Mouse (Mus musculus) liver, embryonic 15.5 days (tissue): Measurements from ENCODE around the gene Slc38a3. TPM values are rescaled to one million over a fixed set of nuclear protein-coding genes. Genes with fewer than 3 reads are reported as not detected.

Source experiments
- ATAC-seq: fragments of 200-750 bp; cut with Nextera tagmentation; 2 replicates; pipeline ENCODE4 v1.8.0; 2017; ENCODE audit warnings: moderate number of reproducible peaks, mild to moderate bottlenecking, moderate library complexity; ENCODE audit not compliant: insufficient read depth
- H3K27ac ChIP-seq: fragments of 300-500 bp; sonication (generic); replicated peaks from 2 replicates; pipeline ENCODE4 v1.5.1; 2015; ENCODE audit warnings: mild to moderate bottlenecking, inconsistent platforms
- H3K27me3 ChIP-seq: fragments of 300-500 bp; sonication (generic); 2 replicates; pipeline ENCODE4 v1.6.1; 2015; ENCODE audit warnings: mild to moderate bottlenecking, inconsistent platforms
- H3K36me3 ChIP-seq: fragments of 300-500 bp; sonication (generic); replicated peaks from 2 replicates; pipeline ENCODE4 v1.6.1; 2015; ENCODE audit warnings: moderate library complexity, mild to moderate bottlenecking, inconsistent platforms
- H3K4me1 ChIP-seq: fragments of 300-500 bp; sonication (generic); replicated peaks from 2 replicates; pipeline ENCODE4 v1.6.1; 2015; ENCODE audit warnings: inconsistent platforms
- H3K4me2 ChIP-seq: fragments of 300-500 bp; sonication (generic); 2 replicates; pipeline ENCODE4 v1.6.1; 2015; ENCODE audit warnings: moderate library complexity, mild to moderate bottlenecking, inconsistent platforms
- H3K4me3 ChIP-seq: fragments of 300-500 bp; sonication (generic); replicated peaks from 2 replicates; pipeline ENCODE4 v1.5.1; 2015; ENCODE audit warnings: mild to moderate bottlenecking, inconsistent platforms
- H3K9ac ChIP-seq: fragments of 300-500 bp; sonication (generic); 2 replicates; pipeline ENCODE4 v1.6.1; 2015; ENCODE audit warnings: moderate library complexity, mild to moderate bottlenecking, inconsistent platforms
- H3K9me3 ChIP-seq: fragments of 300-500 bp; sonication (generic); replicated peaks from 2 replicates; pipeline ENCODE4 v1.6.1; 2016; ENCODE audit warnings: inconsistent platforms
- WGBS: fragments of 180-500 bp; shearing (Covaris S2); methylation state at CpG from one replicate; pipeline ENCODE4 v1.1.7; 2015; ENCODE audit warnings: mixed read lengths; ENCODE audit not compliant: insufficient replicate concordance; 5-methylcytosine and 5-hydroxymethylcytosine counted together
- polyA plus RNA-seq: library from polyadenylated mRNA; unstranded; fragments of >200 nt; fragmentation: Nextera tagmentation; extraction: Ambion mirVana; gene quantifications from 2 replicates; pipeline ENCODE4 v1.2.1, GENCODE M21; 2015

The Slc38a3 gene
- polyA plus RNA-seq, 1 experiment from 2014 or later: 35.0 TPM

DNA sequence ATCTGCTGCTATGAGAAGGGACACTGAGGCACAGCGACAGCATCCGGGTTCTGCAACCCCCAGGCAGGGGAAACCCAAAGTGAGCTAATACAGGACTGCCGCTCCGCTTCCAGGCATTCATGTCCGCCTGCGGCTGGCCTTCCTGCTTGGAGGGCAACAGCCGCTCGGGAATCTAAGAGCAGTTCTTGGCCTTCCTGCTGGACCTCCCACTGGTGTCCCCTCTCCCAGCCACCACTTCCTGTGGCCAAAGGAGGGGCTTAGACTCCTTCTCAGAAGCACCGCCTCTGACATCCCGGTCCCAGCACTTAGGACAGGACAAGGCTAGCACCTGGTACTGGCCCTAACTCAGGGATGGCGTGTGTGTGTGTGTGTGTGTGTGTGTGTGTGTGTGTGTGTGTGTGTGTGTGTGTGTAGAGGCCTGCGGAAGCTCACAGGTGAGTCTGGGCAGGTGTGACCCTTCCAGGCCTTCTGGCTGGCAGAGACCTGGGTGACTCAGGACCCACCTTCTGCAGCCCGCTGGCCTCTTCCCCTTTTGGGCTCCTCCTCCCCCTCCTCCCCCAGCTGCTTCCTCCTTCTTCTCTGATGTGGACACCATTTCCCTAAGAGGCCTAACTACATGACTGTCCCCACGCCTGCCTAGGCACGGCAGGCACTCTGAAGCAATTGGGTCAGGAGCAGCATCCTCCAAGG, 40.5 kb downstream of the Slc38a3 start:
- H3K36me3 ChIP-seq: peaks cover 55% of the 10 kb centered on the region
- H3K27ac ChIP-seq: peak overlapping the region; percentile 80
- H3K27me3 ChIP-seq: no peaks in the 10 kb centered on the region
- no peaks in the 10 kb centered on the region for H3K9me3 ChIP-seq
- WGBS: 43% methylated on average over 15 of the region's 15 CpGs
- H3K4me1 ChIP-seq: peaks cover 99% of the 10 kb centered on the region
- peak overlapping the region; percentile 57 for H3K4me2 ChIP-seq
- H3K4me3 ChIP-seq: peak overlapping the region; percentile 14
- no peak for ATAC-seq
- 0 out of 2 replicates have a peak overlapping the region, but pooled peaks have one; percentile 25 for H3K9ac ChIP-seq

DNA sequence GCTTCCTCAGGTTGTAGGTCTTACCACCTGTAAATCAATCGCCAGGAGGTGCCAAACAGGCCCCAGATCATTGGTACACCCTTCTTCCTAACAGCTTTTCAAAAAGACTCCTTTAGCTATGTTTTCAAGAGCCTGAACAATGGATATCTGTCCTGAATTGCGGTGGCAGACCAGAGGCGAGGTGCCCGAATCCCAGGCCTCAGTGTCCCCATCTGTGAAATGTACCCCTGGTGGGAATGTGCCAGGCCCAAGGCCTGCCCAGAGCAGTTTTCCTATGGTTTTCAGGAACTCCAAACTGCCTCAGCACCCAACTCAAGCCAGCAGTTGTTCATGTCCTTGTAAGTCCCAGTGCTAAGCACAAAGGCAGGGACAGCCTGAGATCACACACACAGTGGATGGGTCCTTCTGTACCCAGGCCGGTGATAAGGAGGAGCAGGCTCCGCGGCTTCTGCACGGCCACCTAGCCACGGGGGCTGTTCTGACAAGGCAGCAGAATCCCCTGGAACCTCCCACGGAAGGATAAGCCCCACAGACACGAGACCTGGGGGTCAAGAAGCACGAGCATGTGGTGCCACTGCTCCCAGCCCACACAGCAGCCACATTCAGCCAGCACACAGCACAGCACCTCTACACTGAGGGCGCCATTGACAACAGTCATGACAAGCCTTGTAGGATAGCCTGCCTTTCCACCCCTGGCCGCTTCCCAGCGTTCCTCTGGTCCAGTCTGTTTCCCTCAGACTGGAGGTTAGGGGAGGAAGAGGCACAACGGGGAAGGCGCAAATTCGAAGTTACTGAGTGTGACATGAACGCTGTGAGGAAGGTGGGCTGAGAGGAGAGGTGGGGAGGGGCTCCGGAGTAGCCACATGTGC, 41.7 kb downstream of the Slc38a3 start:
- H3K4me3 ChIP-seq: no peak overlapping the region
- H3K9me3 ChIP-seq: no peaks in the 10 kb centered on the region
- H3K36me3 ChIP-seq: peaks cover 60% of the 10 kb centered on the region
- WGBS: 47% methylated on average over 20 of the region's 20 CpGs
- no peaks in the 10 kb centered on the region for H3K27me3 ChIP-seq
- peaks cover 89% of the 10 kb centered on the region for H3K4me1 ChIP-seq
- H3K27ac ChIP-seq: peak overlapping the region; percentile 80
- peak overlapping the region; percentile 57; the same call in 1 of the 2 replicates for H3K4me2 ChIP-seq
- no peak overlapping the region for H3K9ac ChIP-seq
- no peak for ATAC-seq

DNA sequence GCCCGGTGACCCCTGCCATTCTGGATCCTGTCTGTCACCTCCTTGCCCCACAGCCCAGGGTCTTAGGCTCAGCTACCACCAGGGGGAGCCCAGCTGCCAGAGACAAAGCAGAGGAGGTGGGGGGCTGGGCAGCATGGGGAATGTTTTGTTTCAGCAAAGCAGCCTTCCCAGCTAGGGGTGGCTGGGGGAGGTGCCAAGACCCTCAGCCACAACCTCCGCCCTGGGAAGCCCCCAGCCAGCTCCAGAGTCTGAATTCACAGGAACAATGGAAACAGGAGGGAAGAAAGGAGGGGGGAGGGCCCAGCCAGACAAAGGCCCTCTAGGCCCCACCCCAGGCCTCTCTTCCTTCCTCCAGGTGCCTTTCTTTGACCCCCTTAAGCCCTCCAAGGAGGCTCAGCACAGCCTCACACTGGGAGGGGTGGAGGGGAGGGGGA, 42.5 kb downstream of the Slc38a3 start:
- no peak overlapping the region for H3K4me3 ChIP-seq
- H3K9me3 ChIP-seq: no peaks in the 10 kb centered on the region
- H3K4me2 ChIP-seq: peak overlapping the region; percentile 43
- ATAC-seq: peak; percentile 47; the same call in 1 of the 2 replicates
- peak overlapping the region; percentile 40; the same call in 1 of the 2 replicates for H3K9ac ChIP-seq
- peaks cover 81% of the 10 kb centered on the region for H3K4me1 ChIP-seq
- H3K27me3 ChIP-seq: no peaks in the 10 kb centered on the region
- 5% methylated on average over 2 of the region's 2 CpGs for WGBS
- peak overlapping the region; percentile 66 for H3K27ac ChIP-seq
- peaks cover 62% of the 10 kb centered on the region for H3K36me3 ChIP-seq

DNA sequence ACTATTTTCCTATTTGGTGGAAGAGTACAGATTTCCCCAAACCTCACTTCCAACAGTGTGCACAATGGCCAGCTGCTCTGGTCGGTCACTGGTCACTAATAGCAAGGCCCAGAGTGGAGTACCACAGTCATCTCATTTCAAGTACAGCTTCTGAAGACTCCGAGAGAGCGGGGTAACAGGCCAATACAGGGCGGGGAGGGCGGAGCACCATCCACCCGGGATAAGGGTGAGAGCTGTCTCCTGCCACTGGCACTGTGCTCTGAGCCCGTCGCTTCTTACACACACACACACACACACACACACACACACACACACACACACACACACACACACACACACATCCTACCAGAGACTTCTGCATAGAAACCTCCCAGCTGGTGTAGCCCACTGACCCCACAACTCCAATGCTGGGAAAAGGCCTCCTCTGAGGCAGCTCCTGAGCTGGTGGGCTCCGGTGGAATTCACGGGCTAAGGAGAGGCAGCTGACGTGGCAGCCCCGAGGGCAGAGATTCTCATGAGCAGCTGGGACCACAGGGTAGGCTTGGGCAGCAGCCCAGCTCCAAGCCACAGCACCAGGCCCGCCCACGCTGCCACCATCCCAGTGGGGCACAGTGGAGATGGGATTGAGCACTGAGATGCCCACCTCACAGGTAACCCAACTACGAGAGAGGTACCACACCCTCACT, 43.0 kb downstream of the Slc38a3 start:
- Histone ChIP-seq H3K4me1 (peaks cover 76% of the 10 kb centered on the region), H3K4me3 (no peak overlapping the region), H3K9me3 (no peaks in the 10 kb centered on the region), H3K4me2 (peak overlapping the region; percentile 43), H3K36me3 (peaks cover 56% of the 10 kb centered on the region), H3K9ac (peak overlapping the region; percentile 40; the same call in 1 of the 2 replicates), H3K27me3 (no peaks in the 10 kb centered on the region), H3K27ac (peak overlapping the region; percentile 66)
- WGBS: 41% methylated on average over 15 of the region's 15 CpGs
- ATAC-seq: peak; percentile 38; the same call in 1 of the 2 replicates

DNA sequence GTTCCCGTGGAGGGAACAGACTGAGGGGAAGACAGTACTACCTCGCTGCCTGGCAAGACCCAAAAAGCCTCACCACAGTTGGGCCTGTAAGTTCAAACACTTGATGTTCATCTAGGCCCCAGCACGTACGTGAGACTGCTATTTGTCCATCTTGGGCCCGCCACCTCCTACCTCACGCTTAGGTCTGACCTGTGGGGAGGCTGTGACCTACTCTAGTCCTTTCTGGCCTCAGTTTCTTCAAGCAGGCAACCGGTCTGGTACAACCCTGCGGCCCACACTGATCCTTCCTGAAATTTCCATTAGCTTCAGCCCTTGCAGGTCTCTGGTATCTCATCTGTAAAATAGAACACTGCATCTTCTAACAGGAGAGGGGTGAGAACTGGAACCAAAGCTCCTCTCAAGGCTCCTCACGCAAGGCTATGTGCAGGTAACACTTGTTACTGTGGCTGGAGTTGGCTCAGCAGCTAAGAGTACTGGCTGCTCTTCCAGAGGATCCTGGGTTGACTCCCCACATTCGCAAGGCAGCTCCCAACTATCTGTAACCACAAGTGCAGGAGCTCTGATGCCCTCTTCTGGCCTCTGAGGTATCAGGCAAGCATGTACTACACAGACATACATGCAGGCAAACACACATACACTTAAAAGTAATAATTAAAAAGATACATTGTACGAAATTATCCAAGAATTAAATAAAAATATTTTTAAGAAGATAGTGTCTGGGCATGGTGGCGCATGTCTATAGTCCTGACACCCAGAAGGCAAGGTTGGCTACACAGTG, 43.8 kb downstream of the Slc38a3 start:
- peaks cover 72% of the 10 kb centered on the region for H3K4me1 ChIP-seq
- no peak overlapping the region for H3K4me3 ChIP-seq
- ATAC-seq: no peak
- H3K27ac ChIP-seq: peak overlapping the region; percentile 42
- H3K9me3 ChIP-seq: no peaks in the 10 kb centered on the region
- H3K9ac ChIP-seq: no peak overlapping the region; the same call in 1 of the 2 replicates
- no peaks in the 10 kb centered on the region for H3K27me3 ChIP-seq
- H3K4me2 ChIP-seq: peak overlapping the region; percentile 43; the same call in 1 of the 2 replicates
- H3K36me3 ChIP-seq: peaks cover 50% of the 10 kb centered on the region
- WGBS: 80% methylated on average over 12 of the region's 12 CpGs

DNA sequence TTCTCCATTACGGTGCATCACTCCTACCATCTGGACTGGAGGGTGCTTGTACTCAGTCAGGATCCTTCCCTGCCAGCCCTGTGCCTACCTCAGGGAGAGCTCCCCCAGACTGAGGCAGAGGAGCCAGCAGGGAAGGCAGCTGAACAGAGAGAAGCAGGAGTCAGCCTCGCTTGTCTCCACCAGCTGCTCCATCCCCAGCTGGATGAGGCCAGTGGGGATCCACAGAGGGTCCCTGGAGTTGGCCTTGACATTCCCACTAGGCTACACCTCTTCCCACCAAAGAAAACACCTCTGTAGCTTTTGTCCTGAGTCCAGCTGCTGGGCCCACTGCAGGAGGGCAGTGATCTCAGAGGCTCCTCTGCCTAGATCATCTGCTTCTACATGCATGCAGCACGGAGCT, 44.4 kb downstream of the Slc38a3 start:
- WGBS: 69% methylated on average over 3 of the region's 3 CpGs
- peaks cover 56% of the 10 kb centered on the region for H3K36me3 ChIP-seq
- no peaks in the 10 kb centered on the region for H3K9me3 ChIP-seq
- no peak overlapping the region for H3K4me3 ChIP-seq
- H3K27ac ChIP-seq: peak overlapping the region; percentile 42
- H3K4me2 ChIP-seq: peak overlapping the region; percentile 27; the same call in 1 of the 2 replicates
- H3K4me1 ChIP-seq: peaks cover 72% of the 10 kb centered on the region
- ATAC-seq: no peak
- no peak overlapping the region; the same call in 1 of the 2 replicates for H3K9ac ChIP-seq
- no peaks in the 10 kb centered on the region for H3K27me3 ChIP-seq

DNA sequence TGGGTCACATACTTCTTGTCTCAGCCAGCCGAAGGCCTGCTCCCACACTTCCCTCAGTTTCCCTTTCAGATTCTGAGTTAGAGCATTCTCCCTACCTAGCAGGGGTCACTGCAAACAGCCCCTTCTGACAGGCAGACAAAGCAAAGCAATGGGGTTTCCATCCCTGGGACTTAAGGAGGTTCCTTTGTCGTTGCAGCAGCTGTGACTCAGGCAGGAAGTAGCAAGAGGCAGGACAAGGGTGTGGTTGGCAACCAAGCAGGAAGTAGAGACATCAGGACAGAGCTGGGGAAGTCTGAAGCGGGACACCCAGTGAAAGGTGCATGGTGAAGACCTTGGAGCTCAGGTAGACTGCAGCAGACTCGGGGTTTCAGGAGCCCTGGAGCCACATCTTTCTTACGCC, 44.8 kb downstream of the Slc38a3 start:
- Histone ChIP-seq H3K27me3 (no peaks in the 10 kb centered on the region), H3K4me3 (no peak overlapping the region), H3K4me2 (peak overlapping the region; percentile 27; the same call in 1 of the 2 replicates), H3K9ac (no peak overlapping the region), H3K4me1 (peaks cover 72% of the 10 kb centered on the region), H3K9me3 (no peaks in the 10 kb centered on the region), H3K27ac (peak overlapping the region; percentile 42), H3K36me3 (peaks cover 60% of the 10 kb centered on the region)
- 45% methylated on average over 5 of the region's 5 CpGs for WGBS
- no peak for ATAC-seq

DNA sequence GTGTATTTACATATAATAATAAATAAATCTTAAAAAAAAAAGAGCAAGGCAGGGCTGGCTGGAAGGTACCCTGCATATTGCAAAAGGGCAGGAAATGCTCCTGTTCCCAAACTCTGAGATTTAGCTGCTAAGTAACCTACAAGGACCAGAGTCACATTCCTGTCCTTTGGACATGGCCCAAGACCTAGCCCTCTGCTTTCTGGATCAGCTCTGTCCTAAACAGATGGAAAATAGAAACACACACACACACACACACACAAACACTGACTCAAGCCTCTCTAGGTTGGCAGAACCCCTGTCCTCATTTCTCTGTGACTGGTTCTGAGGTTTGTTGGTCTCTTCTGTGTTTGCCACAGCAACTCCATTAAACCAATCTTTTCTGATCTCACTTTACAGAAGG, 48.4 kb downstream of the Slc38a3 start:
- Histone ChIP-seq H3K27ac (no peak overlapping the region), H3K9me3 (no peaks in the 10 kb centered on the region), H3K4me3 (no peak overlapping the region), H3K27me3 (no peaks in the 10 kb centered on the region), H3K36me3 (peaks cover 79% of the 10 kb centered on the region), H3K9ac (no peak overlapping the region), H3K4me2 (no peak overlapping the region), H3K4me1 (peaks cover 51% of the 10 kb centered on the region)
- ATAC-seq: no peak

DNA sequence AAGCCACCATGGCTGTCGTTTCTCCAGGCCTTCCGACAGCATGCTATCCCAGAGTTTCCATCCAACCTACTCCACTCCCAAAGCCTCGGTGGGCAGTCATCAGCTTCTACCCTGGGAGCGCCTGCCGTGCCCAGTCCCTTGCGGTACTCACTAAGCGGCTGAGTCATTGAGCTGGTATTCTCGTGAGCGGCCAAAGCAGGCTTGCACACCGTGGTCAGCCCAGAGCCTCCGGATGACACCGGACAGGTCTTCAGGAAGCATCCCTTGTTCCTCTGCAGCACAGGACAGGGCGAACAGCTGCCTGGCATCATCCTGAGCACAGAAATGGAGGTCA, 49.8 kb downstream of the Slc38a3 start:
- Histone ChIP-seq H3K4me1 (peaks cover 37% of the 10 kb centered on the region), H3K36me3 (peaks cover 79% of the 10 kb centered on the region), H3K9me3 (no peaks in the 10 kb centered on the region), H3K9ac (no peak overlapping the region), H3K4me3 (no peak overlapping the region), H3K27me3 (no peaks in the 10 kb centered on the region), H3K27ac (peak overlapping the region; percentile 78), H3K4me2 (no peak overlapping the region)
- 64% methylated on average over 13 of the region's 13 CpGs for WGBS
- ATAC-seq: peak; percentile 23

DNA sequence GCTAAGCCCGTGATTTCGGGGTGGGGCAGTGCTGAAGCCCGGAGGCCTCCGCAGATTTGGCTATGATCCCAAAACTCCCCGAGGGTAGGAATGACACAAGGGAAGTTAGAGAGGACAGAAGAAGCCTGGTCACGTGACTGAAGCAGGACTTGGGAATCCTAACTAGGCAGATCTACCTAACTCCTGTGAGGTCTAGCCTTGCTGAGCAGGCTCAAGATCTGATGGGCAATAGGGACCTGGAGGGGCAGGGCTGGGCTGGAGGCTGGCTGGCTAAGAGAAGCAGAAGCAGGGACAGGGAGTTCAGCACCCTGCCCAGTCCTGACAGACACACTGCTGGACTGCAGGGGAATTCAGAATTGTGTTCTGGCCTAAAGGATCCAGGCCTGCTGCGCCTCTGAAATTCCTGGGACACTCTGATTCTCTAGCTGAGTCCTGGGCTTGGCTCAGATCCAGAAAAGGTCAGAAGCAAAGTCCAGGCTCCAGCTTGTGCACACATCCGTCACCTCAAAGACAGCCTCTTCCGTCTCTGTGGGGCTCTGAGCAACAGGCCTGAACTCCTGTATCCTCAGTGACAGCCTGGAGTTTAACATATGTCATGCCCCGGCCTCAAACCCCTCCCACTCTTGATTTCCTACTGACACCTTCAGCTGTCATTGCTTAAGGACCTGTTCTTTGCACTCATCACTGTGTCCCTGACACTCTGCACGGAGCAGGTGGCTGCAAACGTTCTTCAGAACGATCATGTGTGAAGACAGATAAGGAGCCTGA, 50.4 kb downstream of the Slc38a3 start:
- Histone ChIP-seq H3K9ac (no peak overlapping the region), H3K9me3 (no peaks in the 10 kb centered on the region), H3K27ac (peak overlapping the region; percentile 78), H3K4me1 (peaks cover 33% of the 10 kb centered on the region), H3K27me3 (no peaks in the 10 kb centered on the region), H3K36me3 (peaks cover 79% of the 10 kb centered on the region), H3K4me2 (no peak overlapping the region), H3K4me3 (no peak overlapping the region)
- ATAC-seq: peak; percentile 70
- WGBS: 52% methylated on average over 13 of the region's 13 CpGs
